Mouse (Mus musculus) megakaryocyte, embryonic 14.5 days (primary cell): ENCODE measurements at regions not wholly inside any gene's neighbourhood (a gene's known extent, or its start where the extent isn't known, plus 50 kb on each side); places are given as distances from the start of the nearest gene placed in this dataset.

Experiments used
- H3K27me3 ChIP-seq: replicated peaks from 2 replicates; pipeline ENCODE3; 2012; ENCODE audit warnings: inconsistent platforms
- H3K36me3 ChIP-seq: replicated peaks from 2 replicates; pipeline ENCODE3; 2012; ENCODE audit warnings: low read length, inconsistent platforms, mixed read lengths
- H3K4me1 ChIP-seq: 2 replicates; pipeline ENCODE4 v1.6.1; 2012; ENCODE audit warnings: inconsistent platforms
- H3K4me3 ChIP-seq: replicated peaks from 2 replicates; pipeline ENCODE3; 2012; ENCODE audit warnings: moderate library complexity, mild to moderate bottlenecking, inconsistent platforms
- H3K9me3 ChIP-seq: 2 replicates; pipeline ENCODE4 v1.6.1; 2012; ENCODE audit warnings: inconsistent platforms
- FLI1 ChIP-seq: IDR thresholded peaks from 2 replicates; pipeline ENCODE4 v1.6.1; 2012; ENCODE audit warnings: low read length, inconsistent platforms, mixed read lengths
- GATA1 ChIP-seq: IDR thresholded peaks from 3 replicates; pipeline ENCODE4 v1.6.1; 2012; ENCODE audit warnings: mixed read lengths, low read length, inconsistent platforms, borderline replicate concordance

DNA sequence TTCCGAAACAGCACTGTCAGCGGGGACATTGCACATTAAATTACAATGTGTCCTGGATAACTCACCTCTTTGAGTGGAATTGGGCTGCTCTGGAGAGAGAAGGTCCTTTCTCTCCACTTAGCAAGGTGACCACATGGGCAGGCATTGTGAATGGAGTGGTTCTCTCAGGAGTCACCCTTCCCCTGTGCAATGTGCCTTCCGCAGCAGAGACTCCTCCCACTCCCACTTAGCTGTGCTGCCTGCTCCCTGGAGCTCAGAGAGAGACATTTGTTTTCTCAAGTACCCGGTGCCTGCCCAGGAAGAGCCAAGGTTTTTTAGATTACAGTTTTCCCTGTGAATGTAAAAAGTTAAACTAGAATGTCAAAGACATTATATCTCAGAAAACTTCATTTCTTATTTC lies 198.8 kb downstream of the Sec16b start:
- Histone ChIP-seq H3K27me3 (no peaks in the 10 kb centered on the region), H3K36me3 (no peaks in the 10 kb centered on the region), H3K4me3 (no peak overlapping the region), H3K4me1 (no peaks in the 10 kb centered on the region), H3K9me3 (peaks cover 34% of the 10 kb centered on the region)
- TF ChIP-seq FLI1: no peak
- TF ChIP-seq GATA1: no peak

- Histone ChIP-seq H3K9me3 (peaks cover 28% of the 10 kb centered on the region; the same call in 1 of the 2 replicates), H3K4me3 (no peak overlapping the region), H3K27me3 (no peaks in the 10 kb centered on the region), H3K4me1 (no peaks in the 10 kb centered on the region), H3K36me3 (no peaks in the 10 kb centered on the region)
- TF ChIP-seq GATA1 (no peak), FLI1 (no peak)
These were observed 200.7 kb downstream of the Sec16b start for GRCm38 (mm10) chr1:157707256-157707655.

GRCm38 (mm10) chr1:157709117-157709516 lies 202.6 kb downstream of the Sec16b start:
- H3K4me3 ChIP-seq: no peak overlapping the region
- H3K36me3 ChIP-seq: no peaks in the 10 kb centered on the region
- TF ChIP-seq FLI1: no peak
- TF ChIP-seq GATA1: no peak
- no peaks in the 10 kb centered on the region for H3K4me1 ChIP-seq
- peaks cover 21% of the 10 kb centered on the region; the same call in 1 of the 2 replicates for H3K9me3 ChIP-seq
- no peaks in the 10 kb centered on the region for H3K27me3 ChIP-seq

DNA sequence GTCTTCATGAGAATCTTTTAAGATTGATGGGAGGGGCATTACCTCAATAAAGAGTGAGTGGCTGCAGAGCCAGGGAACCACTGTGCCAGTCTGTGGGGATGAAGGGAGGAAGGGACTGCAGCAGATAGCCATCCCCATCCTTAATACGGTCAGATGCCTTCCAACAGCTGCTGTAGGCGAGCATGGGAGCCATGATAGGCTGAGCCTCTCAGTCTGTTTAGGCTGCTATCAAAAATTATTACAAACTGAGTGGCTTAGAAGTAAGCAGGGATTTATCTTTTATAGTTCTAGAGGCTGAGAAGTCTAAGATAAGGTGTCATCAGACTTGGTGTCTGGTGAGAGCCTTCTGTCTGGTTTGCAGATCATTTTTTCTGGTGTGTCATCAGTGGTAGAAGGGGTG lies 204.3 kb downstream of the Sec16b start:
- Histone ChIP-seq H3K9me3 (peaks cover 21% of the 10 kb centered on the region), H3K4me1 (no peaks in the 10 kb centered on the region), H3K36me3 (no peaks in the 10 kb centered on the region), H3K27me3 (no peaks in the 10 kb centered on the region), H3K4me3 (no peak overlapping the region)
- TF ChIP-seq FLI1: no peak
- no peak for TF ChIP-seq GATA1

DNA sequence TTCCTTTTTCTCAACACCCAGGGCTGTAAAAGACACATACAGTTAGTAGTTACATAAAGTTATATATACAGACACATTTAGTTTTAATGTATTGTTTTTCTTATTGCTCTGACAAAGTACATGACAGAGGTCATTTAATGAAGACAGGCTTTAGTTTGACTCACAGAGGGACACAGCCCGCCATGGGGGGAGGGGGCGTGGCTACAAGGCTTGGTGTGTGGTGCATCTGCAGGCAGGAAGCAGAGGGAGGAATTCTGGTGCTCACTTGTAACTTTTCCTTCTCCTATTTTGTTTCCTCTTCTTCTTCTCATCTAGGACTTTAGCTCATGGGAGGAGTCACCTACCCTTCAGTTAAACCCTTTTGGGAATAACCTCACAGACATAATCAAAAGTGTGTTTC lies 206.0 kb downstream of the Sec16b start:
- no peak overlapping the region for H3K4me3 ChIP-seq
- no peaks in the 10 kb centered on the region for H3K4me1 ChIP-seq
- TF ChIP-seq GATA1 (no peak), FLI1 (no peak)
- H3K9me3 ChIP-seq: peaks cover 20% of the 10 kb centered on the region
- no peaks in the 10 kb centered on the region for H3K27me3 ChIP-seq
- H3K36me3 ChIP-seq: no peaks in the 10 kb centered on the region

GRCm38 (mm10) chr1:157713851-157714250 lies 207.3 kb downstream of the Sec16b start:
- Histone ChIP-seq H3K4me3 (no peak overlapping the region), H3K27me3 (no peaks in the 10 kb centered on the region), H3K36me3 (no peaks in the 10 kb centered on the region), H3K9me3 (peaks cover 21% of the 10 kb centered on the region), H3K4me1 (no peaks in the 10 kb centered on the region)
- TF ChIP-seq GATA1 (no peak), FLI1 (no peak)

GRCm38 (mm10) chr1:157715632-157716031 lies 209.1 kb downstream of the Sec16b start:
- Histone ChIP-seq H3K4me1 (no peaks in the 10 kb centered on the region), H3K36me3 (no peaks in the 10 kb centered on the region), H3K9me3 (peaks cover 18% of the 10 kb centered on the region), H3K27me3 (no peaks in the 10 kb centered on the region), H3K4me3 (no peak overlapping the region)
- TF ChIP-seq GATA1: no peak
- no peak for TF ChIP-seq FLI1

DNA sequence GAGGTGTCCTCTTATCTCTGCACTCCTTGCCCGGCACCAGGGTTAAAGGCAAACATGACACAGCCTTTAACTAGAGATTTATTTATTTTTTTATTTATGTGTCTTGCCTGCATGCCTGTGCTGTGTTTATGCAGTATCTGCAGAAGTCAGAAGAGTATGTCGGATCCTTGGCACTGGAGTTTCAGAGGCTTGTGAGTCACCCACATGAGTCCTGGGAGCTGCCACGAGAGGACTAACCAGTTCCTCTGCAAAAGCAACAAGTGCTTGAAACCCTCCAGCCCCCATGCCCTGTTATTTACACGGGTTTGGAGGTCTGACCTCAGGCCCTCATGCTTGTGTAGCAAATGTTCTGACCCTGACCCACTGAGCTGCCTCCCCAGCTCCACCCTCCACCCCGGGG lies 210.6 kb downstream of the Sec16b start:
- Histone ChIP-seq H3K27me3 (no peaks in the 10 kb centered on the region), H3K36me3 (no peaks in the 10 kb centered on the region), H3K4me3 (no peak overlapping the region), H3K4me1 (no peaks in the 10 kb centered on the region), H3K9me3 (peaks cover 21% of the 10 kb centered on the region)
- TF ChIP-seq GATA1 (no peak), FLI1 (no peak)

DNA sequence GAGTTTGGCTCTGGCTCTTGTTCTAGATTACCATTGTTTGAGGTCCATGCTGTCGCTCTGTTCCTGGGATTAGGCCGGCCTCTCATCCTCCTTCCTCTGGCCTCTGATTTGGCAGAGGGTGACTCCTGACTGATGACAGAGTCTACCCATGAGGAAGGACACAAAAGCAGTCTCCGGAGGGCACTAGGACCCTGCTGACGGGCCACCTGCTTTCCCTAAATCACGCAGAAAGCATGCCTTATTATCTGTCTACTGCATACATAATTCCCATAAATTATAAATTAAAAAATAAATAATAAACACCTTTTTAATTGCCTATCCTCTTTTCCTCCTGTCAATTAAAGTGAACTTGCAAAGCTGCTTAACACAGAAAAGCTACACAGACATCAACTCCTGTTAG lies 215.4 kb downstream of the Sec16b start:
- peaks cover 18% of the 10 kb centered on the region for H3K9me3 ChIP-seq
- no peaks in the 10 kb centered on the region for H3K4me1 ChIP-seq
- TF ChIP-seq FLI1 (no peak), GATA1 (no peak)
- H3K27me3 ChIP-seq: no peaks in the 10 kb centered on the region
- H3K4me3 ChIP-seq: no peak overlapping the region
- H3K36me3 ChIP-seq: no peaks in the 10 kb centered on the region

DNA sequence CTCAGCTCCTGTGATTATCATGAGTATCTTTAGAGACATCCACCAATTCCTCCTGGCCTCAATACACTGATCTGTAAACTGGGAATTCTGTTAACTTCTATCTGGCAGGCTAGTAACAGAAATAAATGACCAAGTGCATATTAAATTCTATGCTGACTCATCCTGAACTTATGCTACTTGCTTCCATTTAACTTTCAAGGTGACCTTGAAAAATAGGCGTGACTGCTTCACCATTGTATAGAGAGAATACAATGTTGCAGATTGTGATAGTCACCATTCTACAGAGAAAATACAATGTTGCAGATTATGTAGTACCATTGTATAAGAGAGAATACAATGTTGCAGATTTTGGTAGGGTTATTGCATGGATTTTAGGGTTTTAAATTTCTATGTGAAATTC lies 224.6 kb downstream of the Sec16b start:
- Histone ChIP-seq H3K4me1 (no peaks in the 10 kb centered on the region), H3K27me3 (no peaks in the 10 kb centered on the region), H3K9me3 (peaks cover 27% of the 10 kb centered on the region), H3K36me3 (no peaks in the 10 kb centered on the region), H3K4me3 (no peak overlapping the region)
- no peak for TF ChIP-seq FLI1
- no peak for TF ChIP-seq GATA1
